Comparison of ENCODE assay signal across 10 mouse cellular contexts in the genomic region with DNA sequence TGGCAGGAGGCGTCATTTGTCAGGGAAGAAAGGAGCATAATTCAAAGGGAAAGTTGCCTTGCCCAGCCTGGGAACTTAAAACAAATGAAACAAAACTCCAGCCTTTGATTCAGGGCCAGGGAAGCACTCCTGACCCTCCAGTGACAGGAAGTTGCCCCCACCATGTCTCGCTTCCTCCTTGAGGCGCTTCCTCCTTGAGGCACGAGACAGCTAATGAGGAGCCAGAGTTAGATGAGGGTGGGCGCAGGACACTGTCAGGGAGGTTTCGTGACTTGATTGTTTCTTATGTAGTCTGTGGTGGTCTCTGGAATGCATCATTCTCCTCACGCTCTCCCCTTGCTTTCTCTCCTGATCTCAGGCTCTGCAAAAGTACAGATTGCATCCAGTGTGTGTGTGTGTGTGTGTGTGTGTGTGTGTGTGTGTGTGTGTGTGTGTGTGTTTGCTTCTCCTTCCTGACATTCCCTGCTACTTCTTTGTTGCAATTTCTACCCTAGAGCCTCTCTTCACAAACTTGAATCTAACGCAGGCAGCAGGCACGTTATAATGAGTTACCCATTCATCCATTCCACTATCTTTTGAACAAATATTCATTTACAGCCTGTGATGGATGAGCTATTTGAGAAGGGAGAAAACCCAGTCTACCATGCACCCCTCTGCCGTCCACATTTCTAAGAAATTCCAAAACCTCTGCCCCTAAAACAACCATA. TPM values are rescaled to one million over a fixed set of nuclear protein-coding genes. Genes with fewer than 3 reads are reported as not detected.
A peak's percentile ranks its signal among the peaks of the same experiment; 100 is the strongest.
DNase-seq lines count a peak whose midpoint lies in the region; ATAC-seq and TF ChIP-seq lines count a peak whose summit lies in the region.
"Had no signal": no experiment of that assay in that cellular context is flagged by ENCODE, and none has a peak within 500 bp of the region (broad histone marks: within the 10 kb centered on the region; RNA-seq: fewer than 3 reads in every experiment).

No protein-coding gene starts in this region.

- H3K4me2 ChIP-seq in intestine, postnatal 0 days (replicated peaks; ENCODE audit: low read depth), result peak overlapping the region; percentile 24; the same call in 1 of the 2 replicates
- no peak overlapping the region for H3K4me2 ChIP-seq in intestine, embryonic 16.5 days (ENCODE audit: low read depth, low read length)
- no peak overlapping the region for H3K4me2 ChIP-seq in embryonic facial prominence, embryonic 11.5 days (ENCODE audit: low read depth, low read length)
- peak overlapping the region; percentile 20; the same call in 1 of the 2 replicates for H3K4me2 ChIP-seq in hindbrain, embryonic 16.5 days (ENCODE audit: low read length)
- peak overlapping the region; percentile 12; the same call in 1 of the 2 replicates for H3K4me2 ChIP-seq in midbrain, embryonic 13.5 days (replicated peaks)
- H3K4me2 ChIP-seq: limb, embryonic 15.5 days had no signal

- H3K9me3 ChIP-seq in intestine, postnatal 0 days (ENCODE audit: control insufficient read depth), result no peaks in the 10 kb centered on the region
- H3K9me3 ChIP-seq in intestine, embryonic 16.5 days (ENCODE audit: control insufficient read depth, low read length), result no peaks in the 10 kb centered on the region
- no peaks in the 10 kb centered on the region for H3K9me3 ChIP-seq in embryonic facial prominence, embryonic 11.5 days (replicated peaks; ENCODE audit: control insufficient read depth, low read length)
- no peaks in the 10 kb centered on the region for H3K9me3 ChIP-seq in hindbrain, embryonic 16.5 days (ENCODE audit: control insufficient read depth, low read length)
- H3K9me3 ChIP-seq in midbrain, embryonic 13.5 days, result no peaks in the 10 kb centered on the region
- H3K9me3 ChIP-seq: limb, embryonic 15.5 days had no signal

- H3K36me3 ChIP-seq in intestine, postnatal 0 days (ENCODE audit: control insufficient read depth, insufficient read depth), result no peaks in the 10 kb centered on the region
- no peaks in the 10 kb centered on the region for H3K36me3 ChIP-seq in intestine, embryonic 16.5 days (ENCODE audit: control insufficient read depth, insufficient read depth, low read length)
- H3K36me3 ChIP-seq in embryonic facial prominence, embryonic 11.5 days (replicated peaks; ENCODE audit: control insufficient read depth, insufficient read depth, low read depth, low read length), result no peaks in the 10 kb centered on the region
- H3K36me3 ChIP-seq in hindbrain, embryonic 16.5 days (ENCODE audit: control insufficient read depth, insufficient read depth, low read length), result no peaks in the 10 kb centered on the region
- no peaks in the 10 kb centered on the region for H3K36me3 ChIP-seq in midbrain, embryonic 13.5 days
- H3K36me3 ChIP-seq: limb, embryonic 15.5 days had no signal

- no peak for ATAC-seq in intestine, postnatal 0 days
- no peak for ATAC-seq in intestine, embryonic 16.5 days
- ATAC-seq in embryonic facial prominence, embryonic 11.5 days (replicated peaks; ENCODE audit: insufficient number of reproducible peaks, low FRiP score, low TSS enrichment, low read depth), result no peak
- peak; percentile 49; the same call in 1 of the 2 replicates for ATAC-seq in hindbrain, embryonic 16.5 days
- ATAC-seq in midbrain, embryonic 13.5 days, result peak; percentile 62

- peak; percentile 5 for DNase-seq in embryonic facial prominence, embryonic 11.5 days (ENCODE audit: low spot score)
- DNase-seq in thymus, postnatal 14 days, result no peak
- DNase-seq in frontal cortex, postnatal 25 days (ENCODE audit: low spot score in 2 of 2), result no peak
- DNase-seq in cerebellum, adult 11 months, result no peak
- DNase-seq: gastrocnemius, postnatal 25 days had no signal

- no peak overlapping the region for H3K4me3 ChIP-seq in intestine, postnatal 0 days (ENCODE audit: low read depth, low read length)
- no peak overlapping the region for H3K4me3 ChIP-seq in intestine, embryonic 16.5 days (ENCODE audit: low read length)
- H3K4me3 ChIP-seq in embryonic facial prominence, embryonic 11.5 days (ENCODE audit: low read depth, low read length), result no peak overlapping the region
- no peak overlapping the region for H3K4me3 ChIP-seq in hindbrain, embryonic 16.5 days (ENCODE audit: low read length)
- no peak overlapping the region for H3K4me3 ChIP-seq in midbrain, embryonic 13.5 days (replicated peaks)
- H3K4me3 ChIP-seq: limb, embryonic 15.5 days had no signal

- H3K4me1 ChIP-seq in intestine, postnatal 0 days (replicated peaks; ENCODE audit: control insufficient read depth, insufficient read depth, low read length), result no peaks in the 10 kb centered on the region
- no peaks in the 10 kb centered on the region for H3K4me1 ChIP-seq in intestine, embryonic 16.5 days (ENCODE audit: control insufficient read depth, insufficient read depth, low read length)
- H3K4me1 ChIP-seq in embryonic facial prominence, embryonic 11.5 days (ENCODE audit: control insufficient read depth, insufficient read depth, low read length), result no peaks in the 10 kb centered on the region
- no peaks in the 10 kb centered on the region; the same call in none of the 2 replicates for H3K4me1 ChIP-seq in hindbrain, embryonic 16.5 days (ENCODE audit: control insufficient read depth, insufficient read depth, low read depth, low read length)
- peaks cover 11% of the 10 kb centered on the region for H3K4me1 ChIP-seq in midbrain, embryonic 13.5 days (replicated peaks)
- H3K4me1 ChIP-seq: limb, embryonic 15.5 days had no signal

- H3K27me3 ChIP-seq in intestine, postnatal 0 days (replicated peaks; ENCODE audit: control insufficient read depth, insufficient read depth, low read length), result no peaks in the 10 kb centered on the region
- H3K27me3 ChIP-seq in intestine, embryonic 16.5 days (replicated peaks; ENCODE audit: control insufficient read depth, insufficient read depth, low read length), result no peaks in the 10 kb centered on the region
- no peaks in the 10 kb centered on the region for H3K27me3 ChIP-seq in embryonic facial prominence, embryonic 11.5 days (ENCODE audit: control insufficient read depth, insufficient read depth, low read length)
- no peaks in the 10 kb centered on the region for H3K27me3 ChIP-seq in hindbrain, embryonic 16.5 days (replicated peaks; ENCODE audit: control insufficient read depth, insufficient read depth, low read length)
- no peaks in the 10 kb centered on the region for H3K27me3 ChIP-seq in midbrain, embryonic 13.5 days
- H3K27me3 ChIP-seq: limb, embryonic 15.5 days had no signal

- 22% methylated on average over 10 of the region's 10 CpGs for WGBS in intestine, postnatal 0 days
- 32% methylated on average over 10 of the region's 10 CpGs for WGBS in intestine, embryonic 16.5 days
- 54% methylated on average over 10 of the region's 10 CpGs for WGBS in embryonic facial prominence, embryonic 11.5 days
- 26% methylated on average over 10 of the region's 10 CpGs for WGBS in hindbrain, embryonic 16.5 days
- WGBS in midbrain, embryonic 13.5 days, result 49% methylated on average over 10 of the region's 10 CpGs

- TF ChIP-seq CTCF in intestine, postnatal 0 days (IDR thresholded peaks at IDR 0.05; ENCODE audit: low read depth), result no peak

- no peak overlapping the region for H3K9ac ChIP-seq in intestine, postnatal 0 days (ENCODE audit: low read depth, low read length)
- H3K9ac ChIP-seq in intestine, embryonic 16.5 days (ENCODE audit: low read depth, low read length), result no peak overlapping the region
- H3K9ac ChIP-seq in embryonic facial prominence, embryonic 11.5 days (replicated peaks; ENCODE audit: low read length), result no peak overlapping the region
- H3K9ac ChIP-seq in hindbrain, embryonic 16.5 days (ENCODE audit: low read depth, low read length), result no peak overlapping the region
- H3K9ac ChIP-seq in midbrain, embryonic 13.5 days (replicated peaks), result no peak overlapping the region
- H3K9ac ChIP-seq: limb, embryonic 15.5 days had no signal

- no peak overlapping the region for H3K27ac ChIP-seq in intestine, postnatal 0 days (ENCODE audit: low read depth, low read length)
- no peak overlapping the region for H3K27ac ChIP-seq in intestine, embryonic 16.5 days (ENCODE audit: low read length)
- H3K27ac ChIP-seq in embryonic facial prominence, embryonic 11.5 days (replicated peaks; ENCODE audit: low read depth, low read length), result no peak overlapping the region
- no peak overlapping the region for H3K27ac ChIP-seq in hindbrain, embryonic 16.5 days (ENCODE audit: low read depth, low read length)
- peak overlapping the region; percentile 66 for H3K27ac ChIP-seq in midbrain, embryonic 13.5 days
- H3K27ac ChIP-seq: limb, embryonic 15.5 days had no signal

RNA-seq across cellular contexts. Expression of a gene that starts 33.6 kb away (rescaled TPM):
- polyA plus RNA-seq in intestine, postnatal 0 days (2015; fragmentation: Nextera tagmentation; extraction: Ambion mirVana), result 81.2 and 85.6 TPM in 2 replicates
- polyA plus RNA-seq in intestine, embryonic 16.5 days (2015; fragmentation: Nextera tagmentation; extraction: Ambion mirVana), result 24.3 and 34.1 TPM in 2 replicates
- 30.0 and 30.5 TPM in 2 replicates for polyA plus RNA-seq in embryonic facial prominence, embryonic 11.5 days (2014; fragmentation: Nextera tagmentation; extraction: Ambion mirVana)
- polyA plus RNA-seq in hindbrain, embryonic 16.5 days (2015; fragmentation: Nextera tagmentation; extraction: Ambion mirVana), result 33.6 and 34.2 TPM in 2 replicates
- polyA plus RNA-seq in midbrain, embryonic 13.5 days (2015; fragmentation: Nextera tagmentation; extraction: Ambion mirVana), result 30.3 and 31.0 TPM in 2 replicates

RNA-seq across cellular contexts. Expression of a gene that starts 44.7 kb away (rescaled TPM):
- 55.2 and 61.6 TPM in 2 replicates for polyA plus RNA-seq in intestine, postnatal 0 days (2015; fragmentation: Nextera tagmentation; extraction: Ambion mirVana)
- 56.6 and 62.7 TPM in 2 replicates for polyA plus RNA-seq in intestine, embryonic 16.5 days (2015; fragmentation: Nextera tagmentation; extraction: Ambion mirVana)
- 70.2 and 72.6 TPM in 2 replicates for polyA plus RNA-seq in embryonic facial prominence, embryonic 11.5 days (2014; fragmentation: Nextera tagmentation; extraction: Ambion mirVana)
- 127 and 130 TPM in 2 replicates for polyA plus RNA-seq in hindbrain, embryonic 16.5 days (2015; fragmentation: Nextera tagmentation; extraction: Ambion mirVana)
- polyA plus RNA-seq in midbrain, embryonic 13.5 days (2015; fragmentation: Nextera tagmentation; extraction: Ambion mirVana), result 122 and 143 TPM in 2 replicates

Comparison
In these comparisons a context has a peak if more than half of its experiments do, and no peak if none do; other contexts are left out.
1. H3K4me2 ChIP-seq: peak in intestine, postnatal 0 days (single experiment), hindbrain, embryonic 16.5 days (single experiment) and midbrain, embryonic 13.5 days (single experiment); none in intestine, embryonic 16.5 days (single experiment) and embryonic facial prominence, embryonic 11.5 days (single experiment).
2. ATAC-seq: peak in hindbrain, embryonic 16.5 days (single experiment) and midbrain, embryonic 13.5 days (single experiment); none in intestine, postnatal 0 days (single experiment), intestine, embryonic 16.5 days (single experiment) and embryonic facial prominence, embryonic 11.5 days (single experiment).